Mouse (Mus musculus) forebrain, embryonic 11.5 days (tissue): ENCODE measurements around the gene Fgfr3. TPM values are rescaled to one million over a fixed set of nuclear protein-coding genes. Genes with fewer than 3 reads are reported as not detected.
A peak's percentile ranks its signal among the peaks of the same experiment; 100 is the strongest.

ENCODE experiments used
- ATAC-seq: fragments of 200-750 bp; cut with Nextera tagmentation; replicated peaks from 2 replicates; pipeline ENCODE4 v1.8.0; 2017; ENCODE audit warnings: moderate TSS enrichment; ENCODE audit not compliant: low FRiP score
- DNase-seq: peaks from one replicate; pipeline ENCODE4 v3.0.0-alpha.2; 2017; ENCODE audit warnings: low spot score
- H3K27ac ChIP-seq: fragments of 300-500 bp; sonication (generic); 2 replicates; pipeline ENCODE4 v1.5.1; 2014; ENCODE audit warnings: low read depth, low read length
- H3K27me3 ChIP-seq: fragments of 300-500 bp; sonication (generic); 2 replicates; pipeline ENCODE4 v1.6.1; 2014; ENCODE audit warnings: mild to moderate bottlenecking, low read length, mixed read lengths; ENCODE audit not compliant: control insufficient read depth, insufficient read depth
- H3K36me3 ChIP-seq: fragments of 300-500 bp; sonication (generic); 2 replicates; pipeline ENCODE4 v1.6.1; 2014; ENCODE audit warnings: mild to moderate bottlenecking, low read length, moderate library complexity, mixed read lengths; ENCODE audit not compliant: control insufficient read depth, insufficient read depth
- H3K4me1 ChIP-seq: fragments of 300-500 bp; sonication (generic); replicated peaks from 2 replicates; pipeline ENCODE4 v1.6.1; 2014; ENCODE audit warnings: low read length, mixed read lengths; ENCODE audit not compliant: control insufficient read depth, insufficient read depth
- H3K4me2 ChIP-seq: fragments of 300-500 bp; sonication (generic); 2 replicates; pipeline ENCODE4 v1.6.1; 2014; ENCODE audit warnings: low read depth, mild to moderate bottlenecking, low read length, moderate library complexity, mixed read lengths; ENCODE audit not compliant: severe bottlenecking
- H3K4me3 ChIP-seq: fragments of 300-500 bp; sonication (generic); 2 replicates; pipeline ENCODE4 v1.5.1; 2014; ENCODE audit warnings: low read depth, low read length
- H3K9ac ChIP-seq: fragments of 300-500 bp; sonication (generic); 2 replicates; pipeline ENCODE4 v1.6.1; 2014; ENCODE audit warnings: low read length
- H3K9me3 ChIP-seq: fragments of 300-500 bp; sonication (generic); 2 replicates; pipeline ENCODE4 v1.6.1; 2016; ENCODE audit warnings: low read length, mixed read lengths; ENCODE audit not compliant: control insufficient read depth
- WGBS: fragments of 180-500 bp; shearing (Covaris S2); extraction: QIAGEN DNeasy Blood & Tissue Kit; methylation state at CpG from one replicate; pipeline ENCODE4 v1.1.7; 2014; 5-methylcytosine and 5-hydroxymethylcytosine counted together
- polyA plus RNA-seq: library from polyadenylated mRNA; unstranded; fragments of >200 nt; fragmentation: Nextera tagmentation; extraction: Ambion mirVana; gene quantifications from 2 replicates; pipeline ENCODE4 v1.2.1, GENCODE M21; 2014

Gene Fgfr3
- polyA plus RNA-seq, 1 experiment from 2014 or later, result 105 TPM

DNA sequence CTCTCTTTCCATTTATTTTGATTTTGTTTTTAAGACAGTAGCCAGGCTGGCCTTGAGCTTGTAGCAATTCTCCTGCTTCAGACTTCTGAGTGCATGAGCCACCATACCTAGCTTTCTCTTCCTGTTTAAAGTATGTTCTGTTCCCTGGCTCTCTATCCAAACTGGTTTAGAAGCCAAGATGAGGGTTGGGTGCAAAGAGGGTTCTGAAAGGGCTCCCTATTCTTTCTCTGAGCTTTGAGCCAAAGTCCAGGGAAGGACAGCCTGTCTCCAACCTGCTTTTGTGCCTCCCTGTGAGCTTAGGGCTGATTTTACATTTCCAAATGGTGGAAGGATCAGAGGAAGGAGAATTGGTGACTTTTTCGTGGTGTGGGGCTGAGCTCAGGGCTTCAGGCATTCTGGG, 5.4 kb downstream of the Fgfr3 start:
- WGBS, result 74% methylated on average over 1 of the region's 1 CpGs
- Histone ChIP-seq H3K27ac (no peak overlapping the region), H3K4me3 (no peak overlapping the region), H3K4me2 (no peak overlapping the region; the same call in 1 of the 2 replicates), H3K9me3 (no peaks in the 10 kb centered on the region), H3K27me3 (peaks cover 34% of the 10 kb centered on the region), H3K4me1 (peaks cover 13% of the 10 kb centered on the region; the same call in 1 of the 2 replicates), H3K36me3 (peaks cover 4% of the 10 kb centered on the region; the same call in 1 of the 2 replicates), H3K9ac (0 out of 2 replicates have a peak overlapping the region, but pooled peaks have one; percentile 16)
- no peak for ATAC-seq
- DNase-seq, result no peak

DNA sequence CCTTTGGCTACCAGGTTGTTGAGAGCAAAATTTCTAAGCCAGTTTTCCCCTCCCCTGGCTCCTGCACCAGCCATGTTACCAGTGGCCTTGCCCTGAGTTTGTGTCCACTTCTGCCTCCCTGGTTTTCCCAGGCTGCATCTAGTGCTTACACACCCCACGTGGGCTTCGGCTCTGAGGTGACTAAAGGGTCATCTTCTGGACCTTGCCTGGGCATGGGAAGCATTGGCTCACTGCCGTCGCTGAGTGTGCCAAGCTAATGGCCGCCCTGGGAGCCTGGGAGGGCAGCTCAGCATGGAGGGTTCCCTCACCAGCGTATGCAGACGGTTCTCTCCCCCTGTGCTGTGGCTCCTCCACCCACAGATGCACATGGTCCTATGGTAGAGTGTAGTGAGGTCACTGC, 7.4 kb downstream of the Fgfr3 start:
- DNase-seq, result no peak
- Histone ChIP-seq H3K9ac (no peak overlapping the region), H3K36me3 (peaks cover 9% of the 10 kb centered on the region; the same call in 1 of the 2 replicates), H3K4me2 (no peak overlapping the region), H3K9me3 (no peaks in the 10 kb centered on the region), H3K27ac (no peak overlapping the region), H3K4me1 (peaks cover 13% of the 10 kb centered on the region; the same call in 1 of the 2 replicates), H3K27me3 (peaks cover 25% of the 10 kb centered on the region), H3K4me3 (no peak overlapping the region)
- ATAC-seq, result no peak
- 79% methylated on average over 7 of the region's 7 CpGs for WGBS

GRCm38 (mm10) chr5:33730516-33730915, 9.0 kb downstream of the Fgfr3 start:
- Histone ChIP-seq H3K4me3 (no peak overlapping the region), H3K27ac (no peak overlapping the region), H3K9ac (no peak overlapping the region), H3K27me3 (peaks cover 13% of the 10 kb centered on the region), H3K4me2 (no peak overlapping the region), H3K4me1 (peaks cover 4% of the 10 kb centered on the region; the same call in 1 of the 2 replicates), H3K36me3 (peaks cover 11% of the 10 kb centered on the region), H3K9me3 (no peaks in the 10 kb centered on the region)
- 65% methylated on average over 5 of the region's 5 CpGs for WGBS
- no peak for ATAC-seq
- no peak for DNase-seq

- Histone ChIP-seq H3K27ac (no peak overlapping the region), H3K4me2 (no peak overlapping the region), H3K27me3 (peaks cover 8% of the 10 kb centered on the region), H3K36me3 (peaks cover 11% of the 10 kb centered on the region), H3K9ac (no peak overlapping the region), H3K4me1 (no peaks in the 10 kb centered on the region), H3K9me3 (no peaks in the 10 kb centered on the region), H3K4me3 (no peak overlapping the region)
- 52% methylated on average over 21 of the region's 21 CpGs for WGBS
- DNase-seq (peak; percentile 55), ATAC-seq (no peak)
Observed at GRCm38 (mm10) chr5:33731051-33731450, 9.6 kb downstream of the Fgfr3 start.

GRCm38 (mm10) chr5:33733837-33734236, 12.4 kb downstream of the Fgfr3 start:
- Histone ChIP-seq H3K36me3 (peaks cover 11% of the 10 kb centered on the region), H3K27me3 (no peaks in the 10 kb centered on the region), H3K27ac (no peak overlapping the region), H3K9ac (no peak overlapping the region), H3K9me3 (no peaks in the 10 kb centered on the region), H3K4me1 (no peaks in the 10 kb centered on the region), H3K4me2 (no peak overlapping the region), H3K4me3 (no peak overlapping the region)
- DNase-seq (no peak), ATAC-seq (no peak)
- 94% methylated on average over 12 of the region's 12 CpGs for WGBS

GRCm38 (mm10) chr5:33735412-33736092, 14.1 kb downstream of the Fgfr3 start:
- Histone ChIP-seq H3K4me3 (no peak overlapping the region), H3K27ac (no peak overlapping the region), H3K36me3 (peaks cover 7% of the 10 kb centered on the region), H3K9ac (no peak overlapping the region), H3K4me1 (no peaks in the 10 kb centered on the region), H3K9me3 (no peaks in the 10 kb centered on the region), H3K4me2 (no peak overlapping the region), H3K27me3 (no peaks in the 10 kb centered on the region)
- no peak for DNase-seq
- no peak for ATAC-seq
- 92% methylated on average over 16 of the region's 16 CpGs for WGBS

- peaks cover 7% of the 10 kb centered on the region for H3K36me3 ChIP-seq
- H3K4me3 ChIP-seq, result no peak overlapping the region
- H3K4me2 ChIP-seq, result no peak overlapping the region
- no peak overlapping the region for H3K27ac ChIP-seq
- no peaks in the 10 kb centered on the region for H3K9me3 ChIP-seq
- H3K27me3 ChIP-seq, result no peaks in the 10 kb centered on the region
- no peak overlapping the region for H3K9ac ChIP-seq
- ATAC-seq (no peak), DNase-seq (no peak)
- no peaks in the 10 kb centered on the region for H3K4me1 ChIP-seq
- 88% methylated on average over 9 of the region's 9 CpGs for WGBS
Observed at GRCm38 (mm10) chr5:33736230-33736629, 14.8 kb downstream of the Fgfr3 start.

GRCm38 (mm10) chr5:33737903-33738321, 16.4 kb downstream of the Fgfr3 start:
- Histone ChIP-seq H3K4me3 (no peak overlapping the region), H3K9ac (no peak overlapping the region), H3K4me2 (no peak overlapping the region), H3K36me3 (peaks cover 7% of the 10 kb centered on the region), H3K9me3 (no peaks in the 10 kb centered on the region), H3K4me1 (no peaks in the 10 kb centered on the region), H3K27me3 (no peaks in the 10 kb centered on the region), H3K27ac (no peak overlapping the region)
- DNase-seq (peak; percentile 87), ATAC-seq (peak; percentile 51)
- WGBS, result 21% methylated on average over 7 of the region's 7 CpGs

GRCm38 (mm10) chr5:33738341-33738740, 16.9 kb downstream of the Fgfr3 start:
- Histone ChIP-seq H3K36me3 (peaks cover 7% of the 10 kb centered on the region), H3K27ac (no peak overlapping the region), H3K4me1 (no peaks in the 10 kb centered on the region), H3K9ac (no peak overlapping the region), H3K4me2 (no peak overlapping the region), H3K9me3 (no peaks in the 10 kb centered on the region), H3K27me3 (no peaks in the 10 kb centered on the region), H3K4me3 (no peak overlapping the region)
- ATAC-seq (no peak), DNase-seq (no peak)
